Mouse (Mus musculus): ENCODE measurements at regions not wholly inside any gene's neighbourhood (a gene's known extent, or its start where the extent isn't known, plus 50 kb on each side); places are given as distances from the start of the nearest gene placed in this dataset.
"Not testable (repeated sequence)": the region's sequence is repeated elsewhere in the genome, so short reads cannot be mapped to it uniquely, and the experiment has no call there.

DNA sequence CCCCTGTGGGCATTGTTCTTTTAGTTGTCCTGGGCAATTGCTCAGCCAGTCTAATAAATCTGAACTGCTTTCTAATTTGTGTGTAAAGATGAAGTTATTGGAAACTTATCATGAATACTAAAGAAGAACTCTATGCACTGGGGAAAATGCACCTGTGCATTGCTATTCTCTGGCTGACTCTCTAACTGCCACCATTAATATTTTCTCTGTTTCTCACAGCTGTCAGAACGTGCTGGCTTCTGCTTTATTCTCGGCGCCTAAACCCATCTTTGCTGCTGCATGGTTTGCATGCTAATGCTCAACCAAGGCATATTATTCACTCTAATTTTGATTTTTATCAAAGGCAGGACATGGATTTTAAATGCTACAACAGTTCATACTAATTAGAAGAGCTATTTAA, 128.9 kb upstream of the Gm527 start:
- no peak for DNase-seq
- intact Hi-C loops (cut with DNase I), result no loop called here

DNA sequence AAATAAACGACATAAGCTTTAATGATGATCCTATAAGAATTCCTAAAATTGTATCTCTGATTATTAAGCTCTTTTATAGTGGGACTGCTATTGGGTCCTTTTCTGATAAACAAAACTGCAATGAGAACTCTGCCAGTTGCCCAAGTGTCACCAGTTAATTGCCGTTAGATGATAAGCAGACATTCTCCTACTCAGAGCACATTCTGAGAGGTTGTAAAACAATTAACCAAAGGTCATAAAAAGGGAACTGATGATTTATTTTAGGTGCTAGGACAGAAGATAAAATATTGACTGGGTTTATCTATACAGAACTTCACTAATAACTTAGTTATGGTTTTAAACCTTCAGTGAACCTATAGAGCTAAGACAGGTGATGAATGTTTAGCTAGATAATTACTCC, 109.2 kb upstream of the Gm527 start:
- DNase-seq; intact Hi-C loops (cut with DNase I): not testable (repeated sequence)

DNA sequence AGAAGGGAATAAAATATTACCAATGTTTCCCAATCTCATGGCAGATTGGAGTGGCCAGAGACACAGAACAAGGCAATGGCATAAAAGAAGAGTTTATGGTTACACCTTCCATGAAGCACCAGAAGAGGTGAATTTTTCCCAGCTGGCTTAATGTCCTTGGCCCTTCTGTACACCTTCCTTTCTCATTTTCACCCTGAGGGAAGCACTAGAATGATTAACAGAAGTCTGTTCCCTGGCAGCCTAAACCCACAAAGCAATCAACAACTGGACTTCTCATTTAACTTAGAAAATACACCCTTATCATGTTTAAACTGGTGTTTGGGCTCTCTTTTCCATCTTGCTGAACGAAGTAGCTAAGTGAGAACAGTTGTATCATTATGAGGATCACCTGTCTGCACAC, 107.6 kb upstream of the Gm527 start:
- DNase-seq, result no peak
- intact Hi-C loops (cut with DNase I), result no loop called here

DNA sequence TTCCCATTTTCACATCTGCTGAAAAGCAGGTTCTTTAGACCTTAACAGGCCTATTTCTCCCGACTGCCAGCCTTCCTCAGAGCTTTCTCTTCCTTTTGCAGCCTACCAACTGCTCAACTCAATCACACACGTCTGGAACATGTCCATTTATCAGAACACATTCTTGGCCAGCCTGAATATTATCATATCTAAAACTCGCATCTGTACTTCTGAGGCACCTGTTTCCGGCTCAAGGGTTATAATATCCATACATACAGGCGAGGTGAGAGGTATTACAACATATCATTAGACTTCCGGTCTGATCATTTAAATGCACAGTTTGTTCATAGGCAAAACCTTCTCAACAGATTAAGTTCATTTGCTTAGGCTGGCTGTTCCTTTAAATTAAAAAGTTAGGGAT, 101.8 kb upstream of the Gm527 start:
- intact Hi-C loops (cut with DNase I), result no loop called here
- DNase-seq, result no peak

DNA sequence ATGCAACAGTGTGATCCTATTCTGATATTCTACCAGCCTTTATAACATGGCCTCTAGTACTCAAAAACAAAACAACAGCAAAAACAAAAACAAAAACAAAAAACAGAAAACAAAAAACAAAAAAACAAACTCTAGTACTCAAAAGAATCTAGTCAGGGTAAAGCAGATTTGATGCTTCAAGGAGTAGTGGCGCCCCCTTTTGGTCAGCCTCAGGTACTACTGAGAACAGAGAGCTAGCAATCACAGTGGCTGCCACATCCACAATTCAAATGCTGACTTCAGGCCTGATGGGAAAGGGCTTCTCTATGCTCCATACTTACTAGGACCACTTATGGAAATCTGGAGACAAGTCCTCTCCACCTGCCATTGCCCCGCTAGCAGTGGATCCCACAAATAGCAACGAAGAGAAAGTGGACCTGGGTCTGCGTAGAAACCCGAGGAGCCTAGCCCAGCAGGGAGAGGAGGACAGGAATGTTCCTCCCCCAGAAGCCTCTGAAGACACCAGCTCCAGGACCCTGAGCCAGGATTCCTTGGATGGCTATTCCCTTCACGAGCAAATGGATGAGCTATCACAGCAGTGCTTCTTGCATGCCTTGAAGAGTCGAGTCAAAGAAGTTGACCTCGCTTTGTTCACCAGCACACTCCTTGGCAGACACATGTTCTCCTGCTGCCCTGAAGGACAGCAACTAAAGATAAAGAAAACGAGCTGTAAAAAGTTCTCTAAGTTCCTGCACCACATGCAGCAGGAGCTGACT, 100.5 kb upstream of the Gm527 start:
- intact Hi-C loops (cut with DNase I), result no loop called here
- DNase-seq, result peak; percentile 30

DNA sequence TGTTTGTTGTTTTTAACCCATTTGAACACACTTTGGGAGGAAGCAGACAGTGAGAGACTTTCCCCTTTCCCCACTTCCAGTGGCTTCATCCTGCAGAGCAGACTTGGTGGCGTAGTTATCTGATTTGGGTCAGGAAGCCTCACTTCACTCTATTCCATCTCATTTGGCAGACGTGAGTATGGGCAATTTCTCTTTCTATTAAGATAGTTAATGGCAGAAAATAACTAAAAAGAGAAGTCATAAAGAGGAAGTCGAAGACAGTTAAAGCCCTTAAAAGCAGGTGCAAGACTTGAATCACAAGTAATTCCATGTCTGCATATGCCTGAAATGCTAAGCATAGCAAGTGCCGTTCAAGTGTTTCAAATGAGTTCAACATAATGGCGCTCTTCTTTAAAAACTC, 97.0 kb upstream of the Gm527 start:
- DNase-seq, result no peak
- intact Hi-C loops (cut with DNase I), result no loop called here

DNA sequence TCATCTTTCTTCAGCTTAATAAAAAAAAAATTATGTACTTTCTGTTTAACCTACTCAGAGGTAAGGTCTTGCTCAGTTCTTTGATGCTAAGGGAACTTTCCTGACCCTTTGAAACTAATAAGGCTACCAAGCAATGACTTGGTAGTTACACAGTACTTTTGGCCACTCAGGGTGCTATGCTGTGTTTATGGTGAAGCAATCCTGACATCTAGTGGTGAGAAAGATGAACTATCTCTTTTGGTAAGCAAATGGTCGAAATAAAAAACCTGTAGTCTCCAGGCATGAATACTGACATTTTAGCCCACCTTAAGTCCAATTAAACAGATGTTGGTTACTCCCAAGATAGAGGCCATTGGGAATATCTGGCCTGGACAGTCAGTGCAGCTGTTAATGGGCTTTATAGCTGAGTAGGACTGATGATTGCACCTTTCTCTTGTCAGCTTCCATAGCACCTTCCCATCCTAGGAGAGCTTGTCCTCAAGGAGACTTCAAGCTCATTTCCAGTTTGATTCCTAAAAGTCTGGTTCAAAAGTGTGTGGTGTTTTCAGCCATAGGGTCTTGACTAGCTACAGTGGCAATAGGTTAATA, 88.0 kb upstream of the Gm527 start:
- intact Hi-C loops (cut with DNase I), result no loop called here
- no peak for DNase-seq

DNA sequence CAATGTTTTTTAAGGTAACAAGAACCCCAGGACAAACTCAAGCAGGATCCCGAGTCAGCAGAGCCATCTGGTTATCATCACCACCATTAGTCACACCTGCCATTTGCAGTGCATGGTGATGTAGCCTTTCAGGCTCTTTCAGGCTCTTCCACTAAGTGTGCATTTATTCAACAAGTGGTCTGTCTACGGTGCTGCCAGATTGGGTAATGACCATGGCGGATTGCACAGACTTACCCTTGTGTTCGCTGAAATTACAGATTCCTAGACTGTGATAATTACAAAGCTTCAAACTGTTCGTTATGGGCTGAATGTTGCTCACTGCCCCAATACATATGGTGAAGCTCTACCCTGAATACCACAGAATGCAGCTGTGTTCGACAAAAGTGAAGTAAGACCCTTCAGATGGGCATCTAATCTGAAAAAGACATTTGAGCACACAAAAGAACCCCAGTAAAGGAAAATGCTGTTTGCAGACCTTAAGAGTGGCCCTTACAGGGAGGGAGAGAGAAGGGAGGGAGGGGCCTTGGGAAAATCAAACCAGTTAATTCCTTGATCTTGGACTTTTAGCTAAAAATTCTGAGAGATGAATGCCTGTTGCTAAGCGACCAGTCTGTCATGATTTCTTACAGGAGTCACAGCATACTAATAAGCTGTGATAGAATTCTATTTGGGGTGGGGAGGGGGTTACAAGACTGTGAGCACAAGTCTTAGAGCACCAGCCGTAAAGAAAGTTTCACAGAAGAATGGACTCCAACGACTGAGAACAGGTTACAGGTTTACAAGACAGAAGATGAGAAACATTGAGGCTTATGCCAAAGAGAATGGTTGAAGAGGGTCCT, 85.2 kb upstream of the Gm527 start:
- intact Hi-C loops (cut with DNase I), result no loop called here
- DNase-seq, result no peak

DNA sequence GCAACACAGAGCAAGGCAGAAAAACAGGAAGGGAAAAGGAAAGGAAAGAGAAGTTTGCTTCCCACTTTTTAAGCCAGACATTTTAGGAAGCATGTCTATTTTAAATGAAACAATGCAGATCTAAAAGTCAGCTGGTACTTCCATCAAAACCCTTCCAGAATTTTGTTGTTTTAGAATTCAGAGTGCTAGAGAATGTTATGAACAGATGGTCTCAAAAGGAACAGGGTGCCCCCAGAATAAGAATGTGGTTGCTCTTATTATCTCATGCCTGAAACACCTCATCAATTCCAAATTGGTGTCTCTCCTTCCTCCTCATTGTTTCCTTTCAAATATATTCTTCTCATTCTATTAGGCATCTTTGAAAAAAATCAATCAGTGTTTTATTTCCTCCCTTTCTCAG, 60.0 kb upstream of the Gm527 start:
- DNase-seq, result no peak
- intact Hi-C loops (cut with DNase I), result no loop called here

Measured in left cerebral cortex, postnatal 4 days (tissue).